Mouse (Mus musculus) cortical plate, adult 2 months (tissue): ENCODE data around the gene B4galt5.

Source experiments
- CTCF ChIP-seq: fragments of 200-500 bp; IDR thresholded peaks from 2 replicates; pipeline ENCODE4 v1.5.1; 2011; ENCODE audit warnings: mild to moderate bottlenecking, control low read depth, low read length; ENCODE audit not compliant: insufficient read depth; ENCODE audit errors: extremely low read depth
- POLR2A ChIP-seq: fragments of 200-500 bp; IDR thresholded peaks from 2 replicates; pipeline ENCODE4 v1.6.1; 2011; ENCODE audit warnings: mild to moderate bottlenecking, low read length, control low read depth; ENCODE audit not compliant: insufficient read depth; ENCODE audit errors: extremely low read depth

DNA sequence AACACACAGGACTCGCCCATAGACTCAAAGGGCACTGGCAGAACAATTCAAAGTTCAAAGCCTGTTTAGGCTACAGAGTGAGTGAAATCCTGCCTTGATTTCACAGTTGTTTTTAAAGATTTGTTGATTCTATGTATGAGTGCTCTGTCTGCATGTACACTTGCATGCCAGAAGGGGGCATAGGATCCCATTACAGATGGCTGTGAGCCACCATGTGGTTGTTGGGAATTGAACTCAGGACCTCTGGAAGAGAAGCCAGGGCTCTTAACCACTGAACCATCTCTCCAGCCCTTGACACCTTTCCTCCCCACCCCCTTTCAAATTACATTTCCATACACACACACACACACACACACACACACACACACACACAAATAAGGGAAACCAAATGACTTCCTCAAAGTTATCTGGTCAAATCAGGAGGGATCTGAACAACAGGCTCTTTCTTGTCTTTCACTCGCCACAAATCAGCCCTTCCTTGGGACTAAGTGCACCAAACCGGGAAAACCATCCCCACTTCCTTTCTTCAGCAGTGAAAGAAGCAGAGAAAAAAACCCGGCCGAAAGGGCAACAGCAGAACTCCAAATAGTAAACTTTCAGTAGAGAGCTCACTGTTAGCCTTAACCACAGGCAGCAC lies 4.0 kb downstream of the B4galt5 start:
- TF ChIP-seq CTCF (no peak), POLR2A (no peak)
